Mouse (Mus musculus) lung, postnatal 25 days (tissue): ENCODE results near the gene Sppl2c.
"Not testable (repeated sequence)": the region's sequence is repeated elsewhere in the genome, so short reads cannot be mapped to it uniquely, and the experiment has no call there.

Experiments
- DNase-seq: peaks from one replicate; pipeline ENCODE4 v3.0.0; 2022; ENCODE audit warnings: low spot score

Gene Sppl2c

DNA sequence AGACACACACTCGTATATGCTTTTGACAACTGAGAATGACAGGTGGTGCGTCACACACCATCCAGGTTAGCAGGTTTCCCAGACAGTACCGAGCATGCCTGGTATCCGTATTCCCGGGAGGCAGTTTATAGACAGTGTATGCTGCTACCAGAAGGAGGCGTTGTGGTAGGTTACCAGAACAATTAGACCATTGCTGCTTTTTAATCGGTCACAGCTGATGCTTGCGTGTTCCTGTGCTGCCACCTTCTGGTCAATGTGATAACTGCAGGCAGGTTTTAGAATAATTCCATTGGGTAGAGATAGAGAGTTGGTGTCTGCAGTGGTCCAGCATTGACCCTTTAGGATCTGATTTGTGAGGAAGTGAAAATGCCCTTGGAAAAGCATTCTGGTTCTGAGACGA lies 9.7 kb downstream of the Sppl2c start:
- peak; percentile 81 for DNase-seq

DNA sequence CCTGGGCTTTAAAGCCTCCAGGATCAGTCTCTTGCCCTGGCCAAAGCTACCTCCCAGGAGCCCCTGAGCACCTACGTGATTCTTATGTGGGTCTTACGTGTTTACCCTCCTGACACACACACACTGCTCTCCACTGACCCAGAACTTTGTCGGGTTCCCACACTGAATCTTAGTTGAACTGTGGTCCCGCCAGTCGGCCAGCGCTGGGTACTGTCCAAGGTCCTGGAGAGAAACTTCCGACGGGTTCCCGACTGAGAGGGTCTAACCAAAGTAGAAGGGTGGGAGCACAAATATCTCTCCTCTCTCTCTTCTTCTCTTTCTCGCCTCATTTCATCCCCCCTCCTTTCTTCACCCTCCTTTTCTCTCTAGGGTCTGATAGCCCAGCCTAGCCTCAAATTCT lies 11.7 kb downstream of the Sppl2c start:
- DNase-seq = no peak

DNA sequence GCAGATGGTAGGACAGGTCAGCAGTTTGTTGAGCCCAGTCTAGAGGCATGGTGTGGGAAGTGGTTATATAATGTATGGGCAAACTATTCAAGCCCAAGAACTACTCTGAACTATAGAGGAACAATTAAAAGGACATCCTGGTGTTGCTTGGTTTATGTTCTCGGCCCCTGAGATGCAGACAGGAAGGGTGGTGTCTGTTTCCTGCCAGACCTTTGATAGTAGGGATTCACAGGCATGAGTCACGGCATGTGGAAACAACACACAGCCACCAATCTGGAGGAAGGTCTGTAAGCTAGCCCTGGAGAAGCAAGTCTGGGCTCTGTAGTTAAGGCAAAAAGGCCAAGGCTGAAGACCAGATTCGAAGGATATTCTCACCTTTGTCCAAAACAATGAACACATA lies 17.1 kb downstream of the Sppl2c start:
- peak; percentile 26 for DNase-seq

DNA sequence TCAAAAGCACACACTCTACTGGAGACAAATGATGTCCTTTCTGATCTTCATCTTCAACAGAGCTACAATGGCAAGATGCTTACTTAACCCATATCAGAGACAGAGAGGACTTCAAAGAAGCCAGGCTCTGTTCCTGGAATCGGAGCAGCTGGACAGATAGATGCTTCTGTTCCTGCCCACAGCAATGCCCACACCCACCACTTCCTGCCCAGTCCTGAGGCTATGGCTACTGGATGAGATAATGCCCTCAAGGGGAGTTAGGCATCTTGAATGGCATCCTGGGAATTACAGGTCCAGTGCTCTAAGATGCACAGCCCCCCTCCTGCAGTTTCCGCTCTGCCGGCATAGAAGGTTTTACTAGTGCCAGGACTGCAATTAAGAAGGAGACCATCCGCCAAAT lies 20.4 kb downstream of the Sppl2c start:
- DNase-seq = no peak

DNA sequence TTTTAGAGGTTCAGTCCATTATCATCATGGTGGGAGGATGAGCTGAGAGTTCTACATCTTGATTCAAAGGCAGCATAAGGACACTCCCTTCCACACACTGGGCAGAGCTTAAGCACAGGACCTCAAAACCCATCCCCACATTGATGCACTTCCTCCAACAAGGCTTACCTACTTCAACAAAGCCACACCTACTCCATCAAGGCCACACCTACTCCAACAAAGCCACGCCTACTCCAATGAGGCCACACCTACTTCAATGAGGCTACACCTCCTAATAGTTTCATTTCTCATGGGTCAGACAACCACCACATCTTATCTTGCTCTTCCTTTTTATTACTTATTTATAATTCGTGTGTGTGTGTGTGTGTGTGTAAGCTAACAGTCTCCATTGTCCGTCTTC lies 22.9 kb downstream of the Sppl2c start:
- no peak for DNase-seq

DNA sequence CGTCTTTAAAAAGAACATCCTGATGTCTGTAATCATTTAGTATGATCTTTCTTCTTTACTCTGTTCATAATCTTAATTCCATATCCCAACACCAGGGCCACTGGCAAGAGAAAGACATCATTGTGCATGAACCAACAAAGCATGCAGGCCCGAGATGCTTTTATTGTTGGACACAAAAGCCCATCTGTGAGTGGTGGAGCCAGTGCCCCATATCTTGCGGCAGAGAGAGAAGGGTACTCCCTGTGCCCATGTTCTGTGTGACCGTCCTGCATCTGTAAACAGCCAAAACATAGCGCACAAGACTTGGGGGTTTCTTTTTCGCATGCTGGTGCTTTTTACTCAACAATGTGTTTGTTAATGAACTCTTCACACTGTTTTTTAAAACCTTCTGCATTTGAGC lies 25.1 kb downstream of the Sppl2c start:
- DNase-seq = no peak

DNA sequence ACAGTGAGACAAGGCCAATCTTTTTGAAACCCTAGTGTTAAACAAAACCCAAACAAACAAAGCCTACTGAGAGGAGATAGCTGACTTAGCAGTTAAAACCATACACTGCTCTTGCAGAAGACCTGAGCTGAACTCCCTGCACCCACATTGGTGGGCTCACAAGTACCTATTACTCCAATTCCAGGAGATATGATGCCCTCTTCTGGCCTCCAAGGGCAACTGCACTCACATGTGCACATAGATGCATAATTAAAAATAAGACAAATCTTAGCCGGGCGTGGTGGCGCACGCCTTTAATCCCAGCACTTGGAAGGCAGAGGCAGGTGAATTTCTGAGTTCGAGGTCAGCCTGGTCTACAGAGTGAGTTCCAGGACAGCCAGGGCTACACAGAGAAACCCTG lies 28.0 kb downstream of the Sppl2c start:
- not testable (repeated sequence) for DNase-seq

DNA sequence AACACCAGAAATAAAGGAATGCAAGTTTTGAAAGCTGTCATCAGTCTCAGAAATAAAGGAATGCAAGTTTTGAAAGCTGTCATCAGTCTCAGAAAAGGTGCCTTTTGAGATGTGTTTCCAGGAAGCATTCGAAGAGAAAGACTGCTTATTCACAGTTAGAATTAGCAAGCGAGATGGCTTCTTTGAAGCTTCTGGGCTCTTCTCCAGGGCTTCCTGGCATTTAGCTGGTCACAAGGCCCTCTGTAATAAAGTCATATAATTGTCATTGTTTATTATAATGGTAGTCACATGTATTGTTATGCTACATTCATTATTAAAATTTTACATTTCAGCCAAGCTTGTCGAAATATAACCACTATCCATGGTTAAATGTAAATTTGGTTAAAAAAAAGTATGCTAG lies 31.9 kb downstream of the Sppl2c start:
- DNase-seq = no peak

DNA sequence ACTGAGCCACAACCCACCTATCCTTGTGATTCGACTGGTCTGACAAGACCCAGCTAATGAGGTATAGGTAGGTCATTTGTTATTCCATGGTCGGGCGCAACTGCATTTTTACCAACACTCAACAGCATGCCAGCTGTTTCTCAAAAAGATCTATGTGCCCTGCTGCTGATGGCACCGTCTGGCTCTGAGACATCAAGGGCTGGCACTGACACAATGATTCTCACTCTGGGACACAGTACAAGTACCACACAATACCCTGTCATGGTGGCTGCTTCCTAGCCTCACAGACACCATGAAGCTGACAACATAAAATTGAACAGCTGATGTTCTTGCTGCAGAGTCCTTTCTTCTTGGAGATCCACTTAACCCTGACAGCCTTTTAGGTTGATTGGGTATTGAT lies 34.2 kb downstream of the Sppl2c start:
- no peak for DNase-seq

DNA sequence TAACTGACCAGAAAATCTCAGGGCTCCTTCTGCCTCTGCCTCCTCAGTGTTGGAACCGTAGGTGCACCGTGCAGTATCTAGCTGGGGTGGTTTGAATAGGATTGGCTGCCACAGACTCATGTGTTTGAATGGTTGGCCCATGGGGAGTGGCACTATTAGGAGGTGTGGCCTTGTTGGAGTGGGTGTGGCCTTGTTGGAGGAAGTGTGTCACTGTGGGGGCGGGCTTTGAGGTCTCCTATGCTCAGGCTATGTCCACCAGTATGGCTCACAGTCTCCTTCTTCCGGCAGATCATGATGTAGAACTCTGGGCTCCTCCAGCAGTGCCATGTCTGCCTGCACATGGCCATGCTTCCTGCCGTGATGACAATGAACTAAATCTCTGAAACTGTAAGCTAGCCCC lies 35.6 kb downstream of the Sppl2c start:
- no peak for DNase-seq

DNA sequence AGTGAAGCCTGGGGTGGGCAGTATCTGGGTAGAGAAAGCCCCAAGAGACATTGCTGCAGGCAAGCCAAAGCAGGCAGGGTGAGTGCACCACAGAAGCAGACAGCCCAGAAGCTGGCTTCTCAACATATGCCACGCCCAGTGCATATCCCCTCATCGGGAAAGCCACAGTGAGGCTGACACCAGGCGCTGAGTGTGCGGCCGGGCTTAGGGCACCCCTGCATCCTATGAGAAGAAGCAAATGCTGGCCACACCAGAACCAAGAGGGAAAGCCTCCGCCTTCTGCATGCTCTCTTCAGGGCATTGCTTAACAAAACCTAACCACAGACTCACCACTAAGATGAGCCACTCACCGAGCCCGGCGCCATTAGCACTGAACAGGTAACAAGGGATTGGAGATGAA lies 37.2 kb downstream of the Sppl2c start:
- DNase-seq = no peak

DNA sequence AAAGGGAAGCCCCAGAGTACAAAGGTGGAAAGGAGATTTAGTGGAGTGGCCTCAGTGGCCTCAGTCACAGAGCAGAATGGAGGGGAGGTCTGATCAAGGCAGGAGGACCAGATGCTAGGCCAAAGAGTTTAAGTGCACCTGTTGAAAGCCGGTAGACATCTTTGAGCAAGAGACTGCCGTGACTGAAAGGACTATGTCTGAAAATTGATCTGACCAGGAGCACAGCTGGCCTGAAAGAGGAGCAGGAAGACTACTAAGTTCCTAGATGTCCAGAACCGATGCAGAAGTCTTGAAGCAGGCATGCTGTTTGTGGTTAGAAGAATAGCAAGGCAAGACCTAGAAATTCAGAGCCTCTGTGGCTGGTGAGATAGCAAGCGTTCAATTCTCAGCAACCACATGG lies 43.3 kb downstream of the Sppl2c start:
- DNase-seq = no peak

DNA sequence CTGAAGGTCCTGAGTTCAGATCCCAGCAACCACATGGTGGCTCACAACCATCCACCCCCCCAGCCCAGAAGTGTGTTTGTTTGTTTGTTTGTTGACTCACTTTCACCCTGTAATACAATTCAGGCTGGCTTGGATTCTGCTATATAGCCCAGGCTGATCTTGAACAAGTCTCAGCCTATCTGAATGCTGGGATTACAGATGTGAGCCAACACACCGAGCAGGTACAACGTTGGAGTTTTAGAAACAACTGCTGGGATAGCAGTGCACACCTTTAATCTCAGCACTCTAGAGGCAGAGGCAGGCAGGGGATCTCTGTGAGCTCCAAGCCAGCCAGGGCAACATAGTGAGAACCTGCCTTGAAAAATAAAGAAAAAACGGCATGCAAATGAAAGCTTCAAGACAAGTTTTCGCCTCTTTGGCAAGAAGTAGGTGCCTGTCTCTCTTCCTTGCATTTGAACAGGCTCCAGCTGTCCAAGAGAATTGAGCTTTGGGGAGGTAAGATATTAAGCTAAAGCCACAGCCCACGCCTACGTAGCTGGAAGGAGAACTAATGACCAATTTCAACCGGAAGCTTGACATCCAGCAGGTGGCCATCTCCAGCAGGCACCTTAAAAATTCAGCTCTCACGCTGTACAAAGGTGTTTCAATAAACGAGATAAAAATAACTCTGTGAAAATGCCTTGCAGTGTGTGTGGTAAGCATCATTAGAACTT lies 44.1 kb downstream of the Sppl2c start:
- no peak for DNase-seq

DNA sequence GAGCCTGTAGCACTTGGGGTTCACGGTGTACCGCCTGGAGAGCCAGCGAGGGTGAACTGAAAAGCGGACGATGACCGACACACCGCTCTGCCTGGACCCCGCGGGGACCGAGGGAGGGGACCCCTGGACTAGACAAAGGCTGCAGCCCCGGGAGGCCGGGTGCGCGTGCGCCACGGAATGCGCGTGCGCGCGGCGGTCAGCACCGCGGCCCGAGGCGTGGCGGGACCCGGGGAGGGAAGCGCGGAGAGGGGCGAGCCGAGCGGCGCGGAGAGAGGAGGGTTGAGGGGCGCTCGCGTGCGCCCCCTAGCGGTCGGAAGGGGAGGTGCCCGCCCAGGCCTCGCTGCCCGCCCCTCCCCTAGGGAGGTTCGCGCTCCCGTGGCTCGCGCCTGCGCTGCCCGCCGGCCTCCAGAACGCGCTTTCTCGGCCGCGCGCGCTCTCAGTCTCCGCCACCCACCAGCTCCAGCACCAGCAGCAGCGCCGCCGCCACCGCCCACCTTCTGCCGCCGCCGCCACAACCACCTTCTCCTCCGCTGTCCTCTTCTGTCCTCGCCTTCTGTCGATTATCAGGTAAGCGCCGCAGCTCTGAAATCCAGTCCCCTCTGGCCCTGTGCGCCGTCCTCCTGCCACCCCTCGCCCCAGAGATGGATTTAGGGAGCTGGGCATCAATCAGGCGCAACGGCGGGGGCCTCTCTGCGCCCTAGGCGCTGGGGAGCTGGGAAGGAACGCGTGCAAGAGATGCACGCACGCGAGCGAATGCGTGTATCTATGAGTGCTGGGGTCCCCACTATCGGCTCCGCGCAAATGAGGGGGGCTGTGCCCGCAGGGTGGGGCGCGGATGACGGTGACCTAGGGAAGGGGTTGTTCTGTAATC lies 45.1 kb downstream of the Sppl2c start, which contains the start of gene Mapt:
TSS of gene Mapt (plus strand) at position 350 of the 871 bp plus-strand sequence.
- peak; percentile 86 for DNase-seq

DNA sequence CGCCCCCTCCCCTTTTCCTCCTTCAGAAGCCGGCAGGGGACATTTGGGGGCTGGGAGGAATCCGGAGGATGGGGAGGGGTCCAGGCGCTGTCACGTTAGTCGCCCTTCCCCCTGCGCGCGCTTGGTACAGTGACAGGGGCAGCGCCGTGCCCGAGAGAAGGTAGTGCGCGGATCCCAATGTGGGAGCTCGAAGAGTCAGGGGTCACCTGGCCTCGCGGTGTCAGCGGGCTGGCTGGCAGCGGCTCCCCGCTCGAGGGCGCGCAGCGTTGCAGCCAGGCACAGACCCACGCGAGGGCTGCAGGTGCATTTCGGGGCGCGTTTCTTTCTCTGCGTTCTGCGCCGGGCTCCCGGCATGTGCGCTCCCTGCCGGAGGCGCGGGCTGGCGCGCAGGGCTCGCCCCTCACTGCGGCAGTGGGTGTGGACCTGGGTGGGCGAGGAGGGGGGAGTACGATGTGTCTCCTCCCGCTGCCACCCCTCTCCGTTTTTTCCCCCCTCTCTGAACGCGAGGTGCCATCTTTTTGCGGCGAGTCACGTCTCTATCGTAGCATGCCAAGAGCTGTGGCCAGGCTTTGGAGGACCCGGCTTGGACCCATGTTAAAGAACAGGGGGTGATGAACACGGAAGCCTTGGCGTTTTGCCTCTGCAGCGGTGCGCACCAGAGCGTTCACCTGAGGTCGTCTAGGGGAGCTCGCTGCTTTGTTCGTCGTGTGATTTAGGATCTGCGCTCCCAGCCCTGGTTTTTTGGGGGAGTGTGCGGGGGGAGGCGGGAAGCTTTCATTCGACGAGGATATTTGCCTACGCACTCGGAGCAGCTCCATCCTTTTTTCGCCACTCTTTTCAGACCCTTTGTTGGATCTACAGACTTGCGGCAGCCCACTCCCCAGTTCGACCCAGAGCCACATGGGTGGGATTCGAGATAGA lies 46.3 kb downstream of the Sppl2c start:
- DNase-seq = no peak

DNA sequence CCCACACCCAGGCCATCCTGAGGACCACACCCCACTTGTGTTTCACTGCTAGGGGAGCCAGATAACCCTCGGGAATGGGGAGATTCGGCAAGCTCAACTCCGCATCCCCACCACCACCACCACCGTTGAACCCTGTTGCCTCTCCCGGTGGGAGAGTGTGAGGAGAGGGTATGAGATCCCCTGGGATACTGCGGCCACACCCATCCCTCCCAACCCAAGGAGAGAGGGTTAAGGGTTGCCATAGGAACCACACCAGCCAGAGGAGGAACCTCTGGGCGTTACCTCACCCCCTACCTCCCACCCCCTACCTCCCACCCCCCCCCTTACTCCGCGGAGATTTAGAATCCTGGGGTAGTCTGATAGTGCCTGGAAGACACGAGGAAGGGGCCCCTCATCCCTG lies 47.0 kb downstream of the Sppl2c start:
- DNase-seq = no peak

DNA sequence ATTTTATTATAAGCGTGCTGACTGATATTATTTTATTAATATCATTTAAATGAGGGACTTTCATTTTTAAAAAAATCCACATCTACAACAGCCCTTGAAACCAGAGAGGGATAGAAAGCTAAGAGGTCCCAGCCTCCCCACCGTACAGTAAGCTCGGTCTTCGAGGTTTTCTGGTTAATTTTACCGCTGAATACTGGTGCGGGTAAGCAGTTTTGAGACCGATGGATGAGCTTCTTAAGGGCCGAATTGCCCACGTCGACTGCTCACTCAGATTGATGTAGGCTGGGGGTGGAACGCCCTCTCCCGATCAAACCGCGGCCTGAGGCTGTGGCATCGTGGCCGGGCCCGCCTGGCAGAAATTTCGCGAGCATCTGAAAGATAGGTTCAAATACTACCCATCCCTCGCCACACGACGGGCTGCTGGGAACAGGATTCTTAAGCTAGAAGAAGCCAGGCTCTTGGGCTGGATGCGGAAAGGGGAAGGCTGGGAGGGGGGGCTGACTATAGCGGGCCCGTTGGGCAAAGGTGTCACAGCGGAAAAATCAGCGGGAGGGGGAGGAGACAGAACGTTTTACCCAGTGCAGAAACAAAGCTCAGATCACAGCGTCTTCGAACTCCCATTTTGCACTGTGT lies 47.6 kb downstream of the Sppl2c start:
- no peak for DNase-seq

DNA sequence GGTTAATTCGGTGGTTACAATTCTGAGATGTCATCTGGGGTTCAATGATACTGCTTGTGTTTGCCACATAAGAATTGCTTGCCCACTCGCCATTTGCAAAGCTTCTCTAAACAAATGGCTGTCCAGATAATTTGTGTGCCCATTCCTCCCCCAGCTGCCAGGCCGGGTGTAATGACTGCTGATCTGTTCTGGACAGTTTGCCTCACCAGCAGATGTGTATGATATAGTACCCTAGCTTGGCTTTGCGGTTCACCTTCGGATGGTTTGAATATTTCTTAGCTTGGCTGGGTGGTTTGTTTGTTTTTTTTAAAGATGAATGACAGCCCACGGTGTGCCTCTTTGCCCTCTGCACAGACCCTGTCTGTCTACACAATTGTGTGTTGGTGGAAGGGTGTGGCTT lies 48.6 kb downstream of the Sppl2c start:
- DNase-seq = no peak

DNA sequence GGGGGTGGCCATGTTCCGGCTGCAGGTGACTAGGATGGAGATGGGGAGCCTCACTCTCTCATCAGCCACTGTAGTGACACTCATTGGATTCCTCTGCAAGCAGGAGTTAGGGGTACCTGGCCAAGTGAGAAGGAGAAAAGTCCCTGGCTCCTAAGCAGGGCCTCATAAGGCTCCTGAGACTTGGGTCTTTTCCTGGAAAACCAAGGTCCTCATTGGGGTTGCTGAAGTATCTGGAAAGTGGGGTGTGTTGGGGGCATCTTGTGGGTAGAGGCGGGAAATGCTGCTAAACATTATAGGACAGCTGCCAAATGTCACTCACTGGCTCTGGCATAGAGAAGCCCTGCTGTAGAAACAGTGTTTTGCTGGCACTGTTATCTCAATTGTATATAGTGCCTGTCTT lies 49.8 kb downstream of the Sppl2c start:
- DNase-seq = no peak

DNA sequence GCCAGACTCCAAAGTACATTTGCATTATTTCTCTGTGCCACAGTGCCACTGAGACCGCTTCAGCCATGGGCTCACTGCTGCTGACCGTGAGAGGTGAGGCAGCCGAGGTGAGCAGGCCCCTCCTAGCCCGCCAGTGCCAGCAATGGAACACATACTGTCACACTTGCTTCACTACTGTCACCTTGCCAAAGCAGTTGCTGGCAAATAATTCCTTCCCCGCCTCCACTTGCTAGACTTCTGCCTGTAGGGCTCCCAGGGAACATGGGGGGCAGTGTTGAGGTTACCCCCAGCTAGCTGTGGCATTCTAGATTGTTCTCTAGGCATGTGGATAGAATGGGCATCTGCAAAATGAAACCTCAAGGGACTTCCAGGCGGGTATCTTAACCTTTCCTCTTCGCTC lies 51.1 kb downstream of the Sppl2c start:
- DNase-seq = no peak

DNA sequence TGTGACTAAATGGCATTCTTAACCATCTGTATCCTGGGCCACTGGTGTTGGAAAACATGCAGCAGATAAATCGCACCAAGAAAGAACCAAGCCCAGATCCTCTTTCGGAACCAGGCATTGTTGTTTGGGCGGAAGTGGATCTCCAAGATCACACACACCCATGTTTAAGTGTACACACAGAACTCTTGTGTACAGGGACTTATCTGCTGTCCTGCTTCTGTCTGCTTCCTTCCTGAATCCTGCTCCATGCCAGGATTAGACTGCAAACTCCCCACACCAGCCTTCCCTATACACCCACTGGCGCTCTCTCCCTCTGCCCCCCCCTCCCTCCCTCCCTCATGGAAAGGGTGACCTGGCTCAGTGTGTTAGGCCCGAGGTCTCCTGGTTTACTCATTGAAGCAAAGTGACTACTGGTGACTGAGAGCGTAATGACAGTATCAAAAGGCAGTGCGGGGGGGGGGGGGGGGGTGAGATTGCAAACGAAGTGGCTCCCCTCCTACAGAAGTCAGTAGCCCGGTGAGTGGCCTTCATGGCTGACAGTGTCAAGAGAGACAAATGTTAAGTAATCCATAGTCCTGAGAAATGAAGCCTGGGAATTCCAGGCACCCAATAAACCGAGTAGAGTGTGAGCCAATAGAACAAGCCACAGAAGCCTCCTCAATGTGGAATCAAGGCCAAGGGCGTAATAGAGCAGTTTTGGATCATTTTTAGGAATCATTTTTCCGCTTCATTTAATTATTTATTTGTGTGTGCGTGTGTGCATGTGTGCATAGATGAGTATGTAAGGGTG lies 52.0 kb downstream of the Sppl2c start:
- DNase-seq = peak; percentile 66
